Comparison of ENCODE assay signal across 9 mouse cellular contexts in the genomic region with DNA sequence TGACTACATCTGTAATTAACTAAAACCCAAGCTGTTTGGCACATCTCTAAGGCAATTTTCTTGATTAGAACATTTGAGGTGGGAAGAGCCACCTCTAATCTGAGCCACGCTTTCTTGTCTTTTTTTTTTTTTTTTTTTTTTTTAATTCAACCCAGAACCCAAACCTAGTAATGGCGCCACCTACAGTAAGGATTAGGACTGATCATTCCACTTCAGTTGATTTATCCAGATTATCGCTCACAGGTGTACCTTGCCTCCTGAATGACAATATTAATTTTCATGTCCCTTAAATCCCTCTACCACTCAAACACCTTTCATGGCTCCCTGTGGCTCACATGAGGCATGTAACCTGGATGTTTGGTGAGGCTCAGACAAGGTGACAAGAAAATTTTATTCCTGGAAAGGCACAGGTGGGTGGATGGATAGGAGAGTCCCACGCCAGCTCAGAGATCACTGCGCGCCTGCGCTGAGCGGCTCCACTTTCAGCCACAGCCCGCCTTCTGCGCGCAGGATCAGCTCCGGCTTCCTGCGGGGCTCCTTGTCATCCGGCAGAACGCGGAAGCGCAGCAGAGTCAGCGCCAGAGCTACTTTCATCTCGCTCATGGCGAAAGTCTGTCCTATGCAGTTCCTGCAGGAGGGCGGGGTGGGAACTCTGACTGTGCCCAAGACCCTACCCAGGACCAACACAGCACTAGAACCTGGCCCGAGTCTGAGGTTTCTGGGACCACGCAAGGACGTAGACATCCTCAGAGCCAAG. TPM values are rescaled to one million over a fixed set of nuclear protein-coding genes. Genes with fewer than 3 reads are reported as not detected.
DNase-seq lines count a peak whose midpoint lies in the region; TF ChIP-seq lines count a peak whose summit lies in the region.
"Had no signal": no experiment of that assay in that cellular context is flagged by ENCODE, and none has a peak within 500 bp of the region (broad histone marks: within the 10 kb centered on the region; RNA-seq: fewer than 3 reads in every experiment).

No protein-coding gene starts in this region.

- TF ChIP-seq POLR2A in small intestine, adult 2 months (IDR thresholded peaks at IDR 0.05; ENCODE audit: low read depth, low read length) = no peak

- H3K27me3 ChIP-seq in small intestine, adult 2 months (ENCODE audit: control insufficient read depth, insufficient read depth, low read length) = no peaks in the 10 kb centered on the region

- H3K4me1 ChIP-seq in small intestine, adult 2 months (ENCODE audit: control insufficient read depth, insufficient read depth, insufficient read length, low read length) = peaks cover 5% of the 10 kb centered on the region; the same call in 1 of the 2 replicates

- no peak overlapping the region for H3K27ac ChIP-seq in small intestine, adult 2 months (ENCODE audit: insufficient read depth, low read depth, low read length)

- intact Hi-C loops in left cerebral cortex, postnatal 4 days (cut with DNase I) = no loop called here

- H3K36me3 ChIP-seq in small intestine, adult 2 months (ENCODE audit: control insufficient read depth, insufficient read depth, low read length) = no peaks in the 10 kb centered on the region

- WGBS in small intestine, adult 2 months = 14% methylated on average over 24 of the region's 24 CpGs

- DNase-seq in ZHBTc4 (ENCODE audit: low read depth, low spot score) (peak; percentile 79), adipocyte (ENCODE audit: low spot score) (no peak)
- DNase-seq in cerebellum, postnatal 4 days (ENCODE audit: low spot score in 2 of 2) = peak; percentile 31 to 47
- peak; percentile 33 to 55 for DNase-seq in heart, adult 18-20 months
- DNase-seq in kidney, adult 11 months = peak; percentile 31
- DNase-seq in left cerebral cortex, postnatal 4 days = peak; percentile 44
- DNase-seq in mesoderm, embryonic 11.5 days (ENCODE audit: low read depth, low spot score) = peak; percentile 58

- H3K4me3 ChIP-seq in small intestine, adult 2 months (ENCODE audit: low read depth, low read length) = peak overlapping the region; percentile 66

- TF ChIP-seq CTCF in small intestine, adult 2 months (IDR thresholded peaks at IDR 0.05; ENCODE audit: extremely low read depth, insufficient read length, insufficient replicate concordance, low read depth, low read length) = no peak

RNA-seq across cellular contexts. Expression of gene Cyp4f18, which starts 21.1 kb away (rescaled TPM):
- 1 to 10 TPM in 1 of 2 experiments, under 1 TPM in 1; 0.69 to 2.7 TPM for total RNA-seq in heart, adult 18-20 months (2021)
- total RNA-seq in left cerebral cortex, postnatal 4 days (2021) = under 1 TPM in 1 of 2 experiments, not detected in 1; 0.48 TPM
- 7.9 and 8.8 TPM in 2 replicates for polyA plus RNA-seq in small intestine, adult 2 months (2012; rRNA removed)

RNA-seq across cellular contexts. Expression of gene Zfp961, which starts 37.5 kb away (rescaled TPM):
- total RNA-seq in heart, adult 18-20 months (2021) = 1 to 10 TPM; 5.7 to 8.2 TPM
- total RNA-seq in left cerebral cortex, postnatal 4 days (2021) = 10 to 100 TPM; 16.8 to 18.6 TPM
- 1.2 and 1.9 TPM in 2 replicates for polyA plus RNA-seq in small intestine, adult 2 months (2012; rRNA removed)

RNA-seq across cellular contexts. Expression of gene Olfr372, which starts 52.7 kb away (rescaled TPM):
- total RNA-seq in heart, adult 18-20 months (2021) = not detected
- total RNA-seq in left cerebral cortex, postnatal 4 days (2021) = not detected
- not detected in 2 replicates for polyA plus RNA-seq in small intestine, adult 2 months (2012; rRNA removed)
- polyA plus RNA-seq: gonadal fat pad, adult 2 months had no signal
